Mouse (Mus musculus): ENCODE results near the gene Egln3.

The Egln3 gene

GRCm38 (mm10) chr12:54160279-54160678, 43.4 kb downstream of the Egln3 start:
- DNase-seq, result no peak

- no peak for DNase-seq
Measured at GRCm38 (mm10) chr12:54154771-54155170, 48.9 kb downstream of the Egln3 start.

GRCm38 (mm10) chr12:54146943-54147556, 56.6 kb downstream of the Egln3 start:
- no peak for DNase-seq

Measured in cerebellum, adult 11-12 months (tissue).